Mouse (Mus musculus): ENCODE results near the gene Fcf1. TPM values are rescaled to one million over a fixed set of nuclear protein-coding genes. Genes with fewer than 3 reads are reported as not detected.

The Fcf1 gene
- polyA plus RNA-seq (2015; fragmentation: Nextera tagmentation; extraction: Ambion mirVana), result 64.0 and 70.5 TPM in 2 replicates

GRCm38 (mm10) chr12:84970428-84971096 is at the start of gene Fcf1, which contains the start of gene Arel1:
Gene Fcf1 (plus strand): TSS chr12:84970897.
Gene Arel1 (minus strand): TSS chr12:84970900.

DNA sequence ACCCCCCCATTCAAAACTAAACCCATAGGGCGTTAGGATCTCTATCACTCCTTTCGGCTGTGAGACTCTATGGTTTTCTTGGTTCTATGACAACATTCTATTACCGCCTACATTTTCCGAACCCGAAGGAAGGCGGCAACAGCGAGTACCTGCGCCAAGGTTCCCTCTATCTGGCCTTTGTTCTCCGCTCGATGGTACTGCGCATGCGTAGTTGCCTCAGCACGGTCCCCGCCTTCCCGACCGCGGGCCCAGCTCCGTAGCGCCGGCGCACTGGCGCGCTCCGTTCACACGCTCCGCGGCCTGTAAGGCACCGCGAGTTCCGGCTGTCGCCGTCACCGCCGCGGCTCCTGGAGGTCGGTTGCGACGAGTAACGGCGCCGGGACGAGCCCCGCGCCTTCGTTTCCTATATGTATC is 25.4 kb downstream of the Fcf1 start, which contains the start of gene Ylpm1:
TSS of gene Ylpm1 (plus strand) at position 239 of the 414 bp plus-strand sequence.

Other genes with a start within 250 kb of the Fcf1 start
- gene Npc2, start 197.7 kb upstream of the Fcf1 start, polyA plus RNA-seq (2015; fragmentation: Nextera tagmentation; extraction: Ambion mirVana), result 33.1 and 47.6 TPM in 2 replicates
- gene Isca2, start 197.6 kb upstream of the Fcf1 start, polyA plus RNA-seq (2015; fragmentation: Nextera tagmentation; extraction: Ambion mirVana), result 117 and 122 TPM in 2 replicates
- gene Ltbp2, start 94.4 kb upstream of the Fcf1 start, polyA plus RNA-seq (2015; fragmentation: Nextera tagmentation; extraction: Ambion mirVana), result 1.2 and 2.2 TPM in 2 replicates
- gene Arel1, start within 50 bp of the Fcf1 start, polyA plus RNA-seq (2015; fragmentation: Nextera tagmentation; extraction: Ambion mirVana), result 4.6 and 5.2 TPM in 2 replicates
- 9.5 and 10.2 TPM in 2 replicates for gene Ylpm1, start 25.4 kb downstream of the Fcf1 start, polyA plus RNA-seq (2015; fragmentation: Nextera tagmentation; extraction: Ambion mirVana)
- 2.0 and 3.1 TPM in 2 replicates for gene Prox2, start 139.9 kb downstream of the Fcf1 start, polyA plus RNA-seq (2015; fragmentation: Nextera tagmentation; extraction: Ambion mirVana)
- 157 and 160 TPM in 2 replicates for gene Dlst, start 139.9 kb downstream of the Fcf1 start, polyA plus RNA-seq (2015; fragmentation: Nextera tagmentation; extraction: Ambion mirVana)
- gene Rps6kl1, start 180.4 kb downstream of the Fcf1 start, polyA plus RNA-seq (2015; fragmentation: Nextera tagmentation; extraction: Ambion mirVana), result 0.46 and 0.50 TPM in 2 replicates
- 4.1 and 5.0 TPM in 2 replicates for gene Pgf, start 206.9 kb downstream of the Fcf1 start, polyA plus RNA-seq (2015; fragmentation: Nextera tagmentation; extraction: Ambion mirVana)
- gene Eif2b2, start 248.6 kb downstream of the Fcf1 start, polyA plus RNA-seq (2015; fragmentation: Nextera tagmentation; extraction: Ambion mirVana), result 82.7 and 82.9 TPM in 2 replicates